Mouse (Mus musculus) limb, embryonic 12.5 days (tissue): ENCODE results near the gene Etl4. TPM values are rescaled to one million over a fixed set of nuclear protein-coding genes. Genes with fewer than 3 reads are reported as not detected.

Experiments
- ATAC-seq: fragments of 200-750 bp; cut with Nextera tagmentation; 2 replicates; pipeline ENCODE4 v1.8.0; 2017; ENCODE audit warnings: low read depth, moderate TSS enrichment; ENCODE audit not compliant: insufficient number of reproducible peaks, insufficient read depth, low FRiP score, low TSS enrichment
- H3K27ac ChIP-seq: fragments of 300-500 bp; sonication (generic); 2 replicates; pipeline ENCODE4 v1.5.1; 2016; ENCODE audit warnings: mild to moderate bottlenecking, moderate library complexity
- H3K27me3 ChIP-seq: fragments of 300-500 bp; sonication (generic); 2 replicates; pipeline ENCODE4 v1.6.1; 2016; ENCODE audit warnings: mild to moderate bottlenecking, moderate library complexity
- H3K36me3 ChIP-seq: fragments of 300-500 bp; sonication (generic); 2 replicates; pipeline ENCODE4 v1.6.1; 2016; ENCODE audit warnings: mild to moderate bottlenecking, moderate library complexity
- H3K4me1 ChIP-seq: fragments of 300-500 bp; sonication (generic); replicated peaks from 2 replicates; pipeline ENCODE4 v1.6.1; 2016
- H3K4me2 ChIP-seq: fragments of 300-500 bp; sonication (generic); 2 replicates; pipeline ENCODE4 v1.6.1; 2016; ENCODE audit warnings: mild to moderate bottlenecking, moderate library complexity
- H3K4me3 ChIP-seq: fragments of 300-500 bp; sonication (generic); replicated peaks from 2 replicates; pipeline ENCODE4 v1.5.1; 2016; ENCODE audit warnings: mild to moderate bottlenecking
- H3K9ac ChIP-seq: fragments of 300-500 bp; sonication (generic); replicated peaks from 2 replicates; pipeline ENCODE4 v1.6.1; 2016; ENCODE audit warnings: mild to moderate bottlenecking, moderate library complexity
- H3K9me3 ChIP-seq: fragments of 300-500 bp; sonication (generic); 2 replicates; pipeline ENCODE4 v1.6.1; 2016; ENCODE audit warnings: mild to moderate bottlenecking, moderate library complexity
- WGBS: fragments of 180-500 bp; shearing (Covaris S2); methylation state at CpG from one replicate; pipeline ENCODE4 v1.1.7; 2016; 5-methylcytosine and 5-hydroxymethylcytosine counted together
- polyA plus RNA-seq: library from polyadenylated mRNA; unstranded; fragments of >200 nt; fragmentation: Nextera tagmentation; extraction: Ambion mirVana; gene quantifications from 2 replicates; pipeline ENCODE4 v1.2.1, GENCODE M21; 2016

Etl4 gene
- polyA plus RNA-seq, 1 experiment from 2014 or later: 15.1 TPM

GRCm38 (mm10) chr2:20603991-20604390 is 694.4 kb downstream of the Etl4 start:
- Histone ChIP-seq H3K4me3 (no peak overlapping the region), H3K27me3 (no peaks in the 10 kb centered on the region), H3K36me3 (no peaks in the 10 kb centered on the region), H3K9ac (no peak overlapping the region), H3K9me3 (no peaks in the 10 kb centered on the region), H3K4me2 (no peak overlapping the region), H3K27ac (peak overlapping the region; percentile 73; the same call in 1 of the 2 replicates), H3K4me1 (peaks cover 9% of the 10 kb centered on the region)
- ATAC-seq: no peak
- 56% methylated on average over 6 of the region's 6 CpGs for WGBS

- Histone ChIP-seq H3K4me3 (no peak overlapping the region), H3K9me3 (no peaks in the 10 kb centered on the region), H3K27ac (no peak overlapping the region), H3K4me2 (no peak overlapping the region), H3K4me1 (no peaks in the 10 kb centered on the region), H3K27me3 (no peaks in the 10 kb centered on the region), H3K9ac (no peak overlapping the region), H3K36me3 (no peaks in the 10 kb centered on the region)
- ATAC-seq: no peak
- WGBS: 73% methylated on average over 8 of the region's 8 CpGs
Observed at GRCm38 (mm10) chr2:20609203-20609602, 699.6 kb downstream of the Etl4 start.

- Histone ChIP-seq H3K4me3 (no peak overlapping the region), H3K36me3 (no peaks in the 10 kb centered on the region), H3K4me2 (no peak overlapping the region), H3K27ac (no peak overlapping the region), H3K9ac (no peak overlapping the region), H3K27me3 (no peaks in the 10 kb centered on the region), H3K4me1 (no peaks in the 10 kb centered on the region), H3K9me3 (no peaks in the 10 kb centered on the region)
- ATAC-seq: no peak
- 78% methylated on average over 1 of the region's 1 CpGs for WGBS
Observed at GRCm38 (mm10) chr2:20615948-20616347, 706.4 kb downstream of the Etl4 start.

GRCm38 (mm10) chr2:20618396-20618795 is 708.8 kb downstream of the Etl4 start:
- ATAC-seq: no peak
- no peak overlapping the region for H3K4me2 ChIP-seq
- WGBS: 91% methylated on average over 5 of the region's 5 CpGs
- no peaks in the 10 kb centered on the region for H3K9me3 ChIP-seq
- H3K27me3 ChIP-seq: no peaks in the 10 kb centered on the region
- no peak overlapping the region for H3K4me3 ChIP-seq
- no peak overlapping the region for H3K9ac ChIP-seq
- no peaks in the 10 kb centered on the region for H3K4me1 ChIP-seq
- no peak overlapping the region for H3K27ac ChIP-seq
- H3K36me3 ChIP-seq: no peaks in the 10 kb centered on the region

- Histone ChIP-seq H3K9me3 (no peaks in the 10 kb centered on the region), H3K4me1 (no peaks in the 10 kb centered on the region), H3K36me3 (no peaks in the 10 kb centered on the region), H3K9ac (no peak overlapping the region), H3K4me2 (no peak overlapping the region), H3K27me3 (no peaks in the 10 kb centered on the region), H3K27ac (no peak overlapping the region), H3K4me3 (no peak overlapping the region)
- 82% methylated on average over 5 of the region's 5 CpGs for WGBS
- no peak for ATAC-seq
Observed at GRCm38 (mm10) chr2:20619881-20620280, 710.3 kb downstream of the Etl4 start.

GRCm38 (mm10) chr2:20629156-20629712 is 719.7 kb downstream of the Etl4 start:
- Histone ChIP-seq H3K9me3 (no peaks in the 10 kb centered on the region), H3K27me3 (no peaks in the 10 kb centered on the region), H3K4me2 (no peak overlapping the region), H3K27ac (no peak overlapping the region), H3K9ac (no peak overlapping the region), H3K36me3 (no peaks in the 10 kb centered on the region), H3K4me3 (no peak overlapping the region), H3K4me1 (no peaks in the 10 kb centered on the region)
- 88% methylated on average over 8 of the region's 8 CpGs for WGBS
- no peak for ATAC-seq

GRCm38 (mm10) chr2:20638604-20639003 is 729.0 kb downstream of the Etl4 start:
- Histone ChIP-seq H3K9me3 (no peaks in the 10 kb centered on the region), H3K4me2 (no peak overlapping the region), H3K9ac (no peak overlapping the region), H3K27ac (no peak overlapping the region), H3K4me1 (peaks cover 3% of the 10 kb centered on the region; the same call in 1 of the 2 replicates), H3K27me3 (no peaks in the 10 kb centered on the region; the same call in 1 of the 2 replicates), H3K4me3 (no peak overlapping the region), H3K36me3 (no peaks in the 10 kb centered on the region)
- ATAC-seq: no peak
- 73% methylated on average over 3 of the region's 3 CpGs for WGBS

- Histone ChIP-seq H3K36me3 (no peaks in the 10 kb centered on the region), H3K4me2 (no peak overlapping the region), H3K9me3 (no peaks in the 10 kb centered on the region), H3K27me3 (no peaks in the 10 kb centered on the region; the same call in 1 of the 2 replicates), H3K4me3 (no peak overlapping the region), H3K27ac (no peak overlapping the region), H3K9ac (no peak overlapping the region), H3K4me1 (peaks cover 7% of the 10 kb centered on the region; the same call in 1 of the 2 replicates)
- WGBS: 82% methylated on average over 2 of the region's 2 CpGs
- ATAC-seq: no peak
Observed at GRCm38 (mm10) chr2:20639721-20640120, 730.1 kb downstream of the Etl4 start.

GRCm38 (mm10) chr2:20642818-20643217 is 733.2 kb downstream of the Etl4 start:
- H3K9me3 ChIP-seq: no peaks in the 10 kb centered on the region
- H3K9ac ChIP-seq: no peak overlapping the region
- no peak overlapping the region for H3K4me2 ChIP-seq
- 65% methylated on average over 9 of the region's 9 CpGs for WGBS
- peaks cover 7% of the 10 kb centered on the region; the same call in 1 of the 2 replicates for H3K4me1 ChIP-seq
- H3K36me3 ChIP-seq: no peaks in the 10 kb centered on the region
- no peak overlapping the region for H3K27ac ChIP-seq
- ATAC-seq: no peak
- H3K27me3 ChIP-seq: no peaks in the 10 kb centered on the region
- no peak overlapping the region for H3K4me3 ChIP-seq

- H3K27ac ChIP-seq: no peak overlapping the region
- 16% methylated on average over 4 of the region's 4 CpGs for WGBS
- H3K4me3 ChIP-seq: no peak overlapping the region
- no peak overlapping the region for H3K9ac ChIP-seq
- H3K27me3 ChIP-seq: no peaks in the 10 kb centered on the region
- H3K4me2 ChIP-seq: no peak overlapping the region
- no peaks in the 10 kb centered on the region; the same call in 1 of the 2 replicates for H3K4me1 ChIP-seq
- H3K36me3 ChIP-seq: no peaks in the 10 kb centered on the region
- no peaks in the 10 kb centered on the region for H3K9me3 ChIP-seq
- no peak for ATAC-seq
Observed at GRCm38 (mm10) chr2:20649817-20650216, 740.2 kb downstream of the Etl4 start.

GRCm38 (mm10) chr2:20653116-20653515 is 743.5 kb downstream of the Etl4 start:
- no peak for ATAC-seq
- H3K4me2 ChIP-seq: no peak overlapping the region
- H3K9ac ChIP-seq: no peak overlapping the region
- H3K9me3 ChIP-seq: no peaks in the 10 kb centered on the region
- no peaks in the 10 kb centered on the region; the same call in 1 of the 2 replicates for H3K4me1 ChIP-seq
- H3K4me3 ChIP-seq: no peak overlapping the region
- H3K27me3 ChIP-seq: no peaks in the 10 kb centered on the region
- no peak overlapping the region for H3K27ac ChIP-seq
- H3K36me3 ChIP-seq: no peaks in the 10 kb centered on the region

- no peak overlapping the region for H3K27ac ChIP-seq
Observed at GRCm38 (mm10) chr2:20654058-20654457, 744.5 kb downstream of the Etl4 start.

More at GRCm38 (mm10) chr2:20654058-20654457, 744.5 kb downstream of the Etl4 start:
- Histone ChIP-seq H3K27me3 (no peaks in the 10 kb centered on the region), H3K9ac (no peak overlapping the region), H3K4me1 (no peaks in the 10 kb centered on the region; the same call in 1 of the 2 replicates), H3K4me2 (no peak overlapping the region), H3K4me3 (no peak overlapping the region), H3K9me3 (no peaks in the 10 kb centered on the region), H3K36me3 (no peaks in the 10 kb centered on the region)
- WGBS: 79% methylated on average over 8 of the region's 8 CpGs
- no peak for ATAC-seq
